Mouse (Mus musculus): ENCODE measurements around the gene Srsf3. TPM values are rescaled to one million over a fixed set of nuclear protein-coding genes. Genes with fewer than 3 reads are reported as not detected.

Gene Srsf3
- total and polyA plus RNA-seq, 3 experiments: 171 to 687 (median 380) TPM

- dilution Hi-C loops (cut with MboI; ENCODE audit: extremely low pct_ligation_motif_present, extremely low pct_unique_long_range_greater_than_20kb, low sequenced_read_pairs): no loop called here
- in situ Hi-C loops (cut with MboI; ENCODE audit: low pct_ligation_motif_present, low pct_unique_long_range_greater_than_20kb, low sequenced_read_pairs): no loop called here
- H3K4me3 ChIP-seq (replicated peaks in 1 of 3; ENCODE audit: low read depth in 2 of 3, low read length in 2 of 3, poor library complexity in 1 of 3): no peak overlapping the region
These were observed 42.4 kb upstream of the Srsf3 start for GRCm38 (mm10) chr17:28990060-28990459.

GRCm38 (mm10) chr17:28991286-28991685 is 41.1 kb upstream of the Srsf3 start:
- DNase-seq (ENCODE audit: extremely low read depth): no peak
- no peak overlapping the region for H3K27ac ChIP-seq (ENCODE audit: insufficient read depth, low read depth)
- peaks cover 43 to 70% of the 10 kb centered on the region in 2 experiments for H3K36me3 ChIP-seq (replicated peaks in 1 of 2; ENCODE audit: control insufficient read depth in 1 of 2, insufficient read depth in 1 of 2, low read length in 1 of 2)
- no peak overlapping the region for H3K4me2 ChIP-seq (ENCODE audit: insufficient read depth, low read depth, poor library complexity, severe bottlenecking)
- no peak overlapping the region for H3K9ac ChIP-seq (ENCODE audit: insufficient read depth, low read depth)
- no peaks in the 10 kb centered on the region for H3K9me3 ChIP-seq (replicated peaks; ENCODE audit: low read length)
- H3K4me1 ChIP-seq (ENCODE audit: control insufficient read depth in 1 of 2, insufficient read depth in 2 of 2): peaks cover 2 to 25% of the 10 kb centered on the region in 2 experiments; a peak in 2 of 4 replicates
- dilution Hi-C loops (cut with MboI; ENCODE audit: extremely low pct_ligation_motif_present, extremely low pct_unique_long_range_greater_than_20kb, low sequenced_read_pairs): no loop called here
- in situ Hi-C loops (cut with MboI; ENCODE audit: low pct_ligation_motif_present, low pct_unique_long_range_greater_than_20kb, low sequenced_read_pairs): no loop called here
- no peak overlapping the region for H3K4me3 ChIP-seq (replicated peaks in 1 of 3; ENCODE audit: low read depth in 2 of 3, low read length in 2 of 3, poor library complexity in 1 of 3)
- no peaks in the 10 kb centered on the region for H3K27me3 ChIP-seq (replicated peaks)
- H3K79me2 ChIP-seq (replicated peaks; ENCODE audit: control insufficient read depth, extremely low read depth, insufficient read depth, poor library complexity, severe bottlenecking): no peaks in the 10 kb centered on the region
- TF ChIP-seq ETS1 (conservative IDR thresholded peaks at IDR 0.05; ENCODE audit: low read depth, low read length) (no peak), ZNF384 (IDR thresholded peaks at IDR 0.05; ENCODE audit: low read depth, low read length) (no peak), JUN (IDR thresholded peaks at IDR 0.05; ENCODE audit: insufficient read depth, low read depth, low read length) (no peak), SMC3 (IDR thresholded peaks at IDR 0.05; ENCODE audit: low read depth, low read length) (no peak), MAZ (IDR thresholded peaks at IDR 0.05; ENCODE audit: low read depth, low read length) (no peak), MXI1 (IDR thresholded peaks at IDR 0.05; ENCODE audit: low read depth, low read length) (no peak), CHD1 (IDR thresholded peaks at IDR 0.05; ENCODE audit: low read depth, low read length) (no peak), GABPA (IDR thresholded peaks at IDR 0.05; ENCODE audit: insufficient replicate concordance, low read depth, low read length) (no peak), UBTF (IDR thresholded peaks at IDR 0.05; ENCODE audit: low read depth, low read length) (no peak)

More at GRCm38 (mm10) chr17:28990060-28990459, 42.4 kb upstream of the Srsf3 start:
- Histone ChIP-seq H3K4me1 (ENCODE audit: control insufficient read depth in 1 of 2, insufficient read depth in 2 of 2) (peaks cover 2 to 25% of the 10 kb centered on the region in 2 experiments; a peak in 2 of 4 replicates), H3K79me2 (replicated peaks; ENCODE audit: control insufficient read depth, extremely low read depth, insufficient read depth, poor library complexity, severe bottlenecking) (no peaks in the 10 kb centered on the region), H3K36me3 (replicated peaks in 1 of 2; ENCODE audit: control insufficient read depth in 1 of 2, insufficient read depth in 1 of 2, low read length in 1 of 2) (peaks cover 47 to 75% of the 10 kb centered on the region in 2 experiments), H3K9me3 (replicated peaks; ENCODE audit: low read length) (no peaks in the 10 kb centered on the region), H3K27ac (ENCODE audit: insufficient read depth, low read depth) (no peak overlapping the region; the same call in 1 of the 2 replicates), H3K27me3 (replicated peaks) (no peaks in the 10 kb centered on the region), H3K4me2 (ENCODE audit: insufficient read depth, low read depth, poor library complexity, severe bottlenecking) (no peak overlapping the region), H3K9ac (ENCODE audit: insufficient read depth, low read depth) (no peak overlapping the region)
- TF ChIP-seq KAT2A (IDR thresholded peaks at IDR 0.05; ENCODE audit: insufficient replicate concordance, low read length) (no peak), EP300 (IDR thresholded peaks at IDR 0.05; ENCODE audit: low read length) (no peak), PAX5 (IDR thresholded peaks at IDR 0.05; ENCODE audit: low read length) (no peak), ZC3H11A (IDR thresholded peaks at IDR 0.05; ENCODE audit: low read depth, low read length) (no peak), MEF2A (IDR thresholded peaks at IDR 0.05; ENCODE audit: borderline replicate concordance, low read depth, low read length) (no peak), JUN (IDR thresholded peaks at IDR 0.05; ENCODE audit: insufficient read depth, low read depth, low read length) (no peak), CHD2 (IDR thresholded peaks at IDR 0.05; ENCODE audit: low read length) (no peak), MAX (IDR thresholded peaks at IDR 0.05; ENCODE audit: low read length) (no peak), E2F4 (IDR thresholded peaks at IDR 0.05; ENCODE audit: insufficient replicate concordance, low read depth, low read length) (no peak), JUND (conservative IDR thresholded peaks at IDR 0.05; ENCODE audit: low read depth, low read length) (no peak), ZKSCAN1 (IDR thresholded peaks at IDR 0.05; ENCODE audit: borderline replicate concordance, low read depth, low read length) (no peak), HCFC1 (IDR thresholded peaks at IDR 0.05; ENCODE audit: low read depth, low read length) (no peak), ETS1 (conservative IDR thresholded peaks at IDR 0.05; ENCODE audit: low read depth, low read length) (no peak), RAD21 (IDR thresholded peaks at IDR 0.05; ENCODE audit: low read depth, low read length) (no peak), NELFE (IDR thresholded peaks at IDR 0.05; ENCODE audit: low read depth, low read length) (no peak), ELF1 (IDR thresholded peaks at IDR 0.05; ENCODE audit: low read depth, low read length) (no peak), IRF4 (IDR thresholded peaks at IDR 0.05; ENCODE audit: low read depth, low read length) (no peak), MXI1 (IDR thresholded peaks at IDR 0.05; ENCODE audit: low read depth, low read length) (no peak)
- no peak for DNase-seq (ENCODE audit: extremely low read depth)
